Mouse (Mus musculus): Measurements from ENCODE around the gene 2610528J11Rik. TPM values are rescaled to one million over a fixed set of nuclear protein-coding genes. Genes with fewer than 3 reads are reported as not detected.
"Not testable (repeated sequence)": the region's sequence is repeated elsewhere in the genome, so short reads cannot be mapped to it uniquely, and the experiment has no call there.

2610528J11Rik gene
- polyA plus RNA-seq, 1 experiment from 2014 or later = 5.0 TPM

- Histone ChIP-seq H3K36me3 (no peaks in the 10 kb centered on the region), H3K27ac (peak overlapping the region; percentile 60), H3K4me3 (peak overlapping the region; percentile 35), H3K9me3 (peaks cover 3% of the 10 kb centered on the region; the same call in 1 of the 2 replicates), H3K27me3 (peaks cover 13% of the 10 kb centered on the region), H3K4me1 (peaks cover 27% of the 10 kb centered on the region), H3K4me2 (peak overlapping the region; percentile 62), H3K9ac (0 out of 2 replicates have a peak overlapping the region, but pooled peaks have one; percentile 41)
- WGBS = 6% methylated on average over 13 of the region's 13 CpGs
- no peak for ATAC-seq (ENCODE audit: insufficient number of reproducible peaks, insufficient read depth, low FRiP score, low TSS enrichment, low read depth)
Observed at GRCm38 (mm10) chr4:118543158-118543530, 16.3 kb downstream of the 2610528J11Rik start.

- peaks cover 13% of the 10 kb centered on the region for H3K27me3 ChIP-seq
- peak within 1 kb of the TSS; percentile 35 for H3K4me3 ChIP-seq
- WGBS = 2% methylated on average over 24 of the region's 24 CpGs
- peak within 1 kb of the TSS; percentile 41; the same call in 1 of the 2 replicates for H3K9ac ChIP-seq
- H3K9me3 ChIP-seq = peaks cover 4% of the 10 kb centered on the region; the same call in 1 of the 2 replicates
- H3K4me1 ChIP-seq = peaks cover 27% of the 10 kb centered on the region
- ATAC-seq (ENCODE audit: insufficient number of reproducible peaks, insufficient read depth, low FRiP score, low TSS enrichment, low read depth) = peak; percentile 68
- H3K36me3 ChIP-seq = no peaks in the 10 kb centered on the region
- H3K27ac ChIP-seq = peak within 1 kb of the TSS; percentile 60
- H3K4me2 ChIP-seq = peak within 1 kb of the TSS; percentile 62
Observed at GRCm38 (mm10) chr4:118543592-118544260, 16.9 kb downstream of the 2610528J11Rik start, which contains the start of gene Tmem125. TSS of gene Tmem125 (minus strand) at chr4:118544044.

GRCm38 (mm10) chr4:118544441-118545127 is 17.8 kb downstream of the 2610528J11Rik start:
- H3K4me1 ChIP-seq = peaks cover 27% of the 10 kb centered on the region
- H3K9me3 ChIP-seq = peaks cover 4% of the 10 kb centered on the region; the same call in 1 of the 2 replicates
- 74% methylated on average over 14 of the region's 14 CpGs for WGBS
- H3K9ac ChIP-seq = no peak overlapping the region
- no peaks in the 10 kb centered on the region for H3K36me3 ChIP-seq
- peak overlapping the region; percentile 62 for H3K4me2 ChIP-seq
- H3K4me3 ChIP-seq = peak overlapping the region; percentile 35; the same call in 1 of the 2 replicates
- no peak overlapping the region for H3K27ac ChIP-seq
- ATAC-seq (ENCODE audit: insufficient number of reproducible peaks, insufficient read depth, low FRiP score, low TSS enrichment, low read depth) = no peak
- H3K27me3 ChIP-seq = peaks cover 13% of the 10 kb centered on the region

GRCm38 (mm10) chr4:118547424-118548129 is 20.8 kb downstream of the 2610528J11Rik start:
- not testable (repeated sequence) for H3K4me2 ChIP-seq; ATAC-seq (ENCODE audit: insufficient number of reproducible peaks, insufficient read depth, low FRiP score, low TSS enrichment, low read depth); H3K27ac ChIP-seq; H3K4me3 ChIP-seq; H3K27me3 ChIP-seq; H3K9ac ChIP-seq; H3K9me3 ChIP-seq; H3K36me3 ChIP-seq
- WGBS = 87% methylated on average over 23 of the region's 23 CpGs
- H3K4me1 ChIP-seq = peaks cover 18% of the 10 kb centered on the region

GRCm38 (mm10) chr4:118548130-118548480 is 21.3 kb downstream of the 2610528J11Rik start:
- H3K36me3 ChIP-seq; H3K9me3 ChIP-seq; H3K9ac ChIP-seq; H3K4me3 ChIP-seq; H3K4me2 ChIP-seq; H3K27ac ChIP-seq; ATAC-seq (ENCODE audit: insufficient number of reproducible peaks, insufficient read depth, low FRiP score, low TSS enrichment, low read depth); H3K27me3 ChIP-seq: not testable (repeated sequence)
- H3K4me1 ChIP-seq = peaks cover 13% of the 10 kb centered on the region
- WGBS = 88% methylated on average over 10 of the region's 10 CpGs

- Histone ChIP-seq H3K27me3 (no peaks in the 10 kb centered on the region), H3K27ac (no peak overlapping the region), H3K9ac (no peak overlapping the region), H3K4me2 (no peak overlapping the region), H3K4me3 (no peak overlapping the region), H3K4me1 (no peaks in the 10 kb centered on the region), H3K36me3 (no peaks in the 10 kb centered on the region), H3K9me3 (peaks cover under 1% of the 10 kb centered on the region; the same call in 1 of the 2 replicates)
- 77% methylated on average over 3 of the region's 3 CpGs for WGBS
- ATAC-seq (ENCODE audit: insufficient number of reproducible peaks, insufficient read depth, low FRiP score, low TSS enrichment, low read depth) = no peak
Observed at GRCm38 (mm10) chr4:118553039-118553649, 26.3 kb downstream of the 2610528J11Rik start.

GRCm38 (mm10) chr4:118564062-118564925 is 37.5 kb downstream of the 2610528J11Rik start:
- Histone ChIP-seq H3K27me3 (no peaks in the 10 kb centered on the region; the same call in 1 of the 2 replicates), H3K36me3 (no peaks in the 10 kb centered on the region), H3K9me3 (no peaks in the 10 kb centered on the region), H3K4me3 (no peak overlapping the region), H3K27ac (peak overlapping the region; percentile 79), H3K4me2 (no peak overlapping the region), H3K4me1 (peaks cover 4% of the 10 kb centered on the region; the same call in 1 of the 2 replicates), H3K9ac (peak overlapping the region; percentile 27; the same call in 1 of the 2 replicates)
- 0 out of 2 replicates have a peak, but pooled peaks have one; percentile 33 for ATAC-seq (ENCODE audit: insufficient number of reproducible peaks, insufficient read depth, low FRiP score, low TSS enrichment, low read depth)
- WGBS = 69% methylated on average over 13 of the region's 13 CpGs

GRCm38 (mm10) chr4:118564926-118565279 is 38.1 kb downstream of the 2610528J11Rik start:
- H3K4me2 ChIP-seq = no peak overlapping the region
- H3K9ac ChIP-seq = no peak overlapping the region
- H3K36me3 ChIP-seq = no peaks in the 10 kb centered on the region
- H3K9me3 ChIP-seq = no peaks in the 10 kb centered on the region
- peaks cover 4% of the 10 kb centered on the region; the same call in 1 of the 2 replicates for H3K4me1 ChIP-seq
- WGBS = 56% methylated on average over 3 of the region's 3 CpGs
- peak overlapping the region; percentile 55 for H3K27ac ChIP-seq
- no peak for ATAC-seq (ENCODE audit: insufficient number of reproducible peaks, insufficient read depth, low FRiP score, low TSS enrichment, low read depth)
- H3K27me3 ChIP-seq = no peaks in the 10 kb centered on the region; the same call in 1 of the 2 replicates
- no peak overlapping the region for H3K4me3 ChIP-seq

- H3K27ac ChIP-seq = no peak overlapping the region
- WGBS = 27% methylated on average over 7 of the region's 7 CpGs
- H3K9ac ChIP-seq = no peak overlapping the region
- H3K4me3 ChIP-seq = no peak overlapping the region
- no peak overlapping the region for H3K4me2 ChIP-seq
- H3K9me3 ChIP-seq = no peaks in the 10 kb centered on the region
- H3K36me3 ChIP-seq = no peaks in the 10 kb centered on the region
- H3K4me1 ChIP-seq = peaks cover 4% of the 10 kb centered on the region; the same call in 1 of the 2 replicates
- no peak for ATAC-seq (ENCODE audit: insufficient number of reproducible peaks, insufficient read depth, low FRiP score, low TSS enrichment, low read depth)
- H3K27me3 ChIP-seq = no peaks in the 10 kb centered on the region
Observed at GRCm38 (mm10) chr4:118566161-118566676, 39.4 kb downstream of the 2610528J11Rik start.

- Histone ChIP-seq H3K27ac (no peak overlapping the region), H3K4me1 (peaks cover 4% of the 10 kb centered on the region; the same call in 1 of the 2 replicates), H3K9me3 (no peaks in the 10 kb centered on the region), H3K4me3 (no peak overlapping the region), H3K36me3 (no peaks in the 10 kb centered on the region), H3K27me3 (no peaks in the 10 kb centered on the region), H3K4me2 (no peak overlapping the region), H3K9ac (no peak overlapping the region)
- 74% methylated on average over 10 of the region's 10 CpGs for WGBS
- ATAC-seq (ENCODE audit: insufficient number of reproducible peaks, insufficient read depth, low FRiP score, low TSS enrichment, low read depth) = no peak
Observed at GRCm38 (mm10) chr4:118568709-118569108, 41.9 kb downstream of the 2610528J11Rik start.
